Mouse (Mus musculus): ENCODE results near the gene Bbs4. TPM values are rescaled to one million over a fixed set of nuclear protein-coding genes. Genes with fewer than 3 reads are reported as not detected.

Gene Bbs4
- polyA plus RNA-seq (2021; fragmentation: Nextera tagmentation) = 47.6 and 52.7 TPM in 2 replicates
- long read RNA-seq, experiment 1, transcript Bbs4-201 (16 exons, 2,518 nt) = major isoform, 81 of 116 reads
- long read RNA-seq, experiment 1, partial matches to known transcripts = 16 of 116 reads
- long read RNA-seq, experiment 1, other reads (novel, unspliced or antisense) = 19 of 116 reads
- long read RNA-seq, experiment 2, transcript Bbs4-201 (16 exons, 2,518 nt) = major isoform, 437 of 525 reads
- long read RNA-seq, experiment 2, partial matches to known transcripts = 17 of 525 reads
- long read RNA-seq, experiment 2, other reads (novel, unspliced or antisense) = 71 of 525 reads

DNA sequence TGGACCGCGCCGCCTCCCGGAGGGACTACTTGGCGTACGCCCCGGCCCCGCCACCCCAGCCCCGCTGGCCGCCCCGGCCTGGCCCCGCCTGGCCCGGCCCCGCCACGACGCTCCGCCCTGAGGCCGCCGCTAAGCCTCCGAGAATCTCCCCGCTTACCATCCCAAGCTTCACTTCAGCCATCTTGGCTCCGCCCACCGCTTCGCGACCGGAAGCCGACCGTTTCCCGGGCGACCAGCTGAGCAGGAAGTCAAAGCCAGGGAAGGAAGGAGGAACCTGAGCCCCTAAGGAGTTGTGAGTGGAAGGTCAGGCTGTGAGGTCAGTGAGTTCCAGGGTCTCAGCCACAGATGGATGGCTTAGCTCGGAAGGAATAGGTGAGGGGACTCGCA, at the start of gene Bbs4:
Gene Bbs4 (minus strand): TSS at position 256 of the 387 bp plus-strand sequence.

DNA sequence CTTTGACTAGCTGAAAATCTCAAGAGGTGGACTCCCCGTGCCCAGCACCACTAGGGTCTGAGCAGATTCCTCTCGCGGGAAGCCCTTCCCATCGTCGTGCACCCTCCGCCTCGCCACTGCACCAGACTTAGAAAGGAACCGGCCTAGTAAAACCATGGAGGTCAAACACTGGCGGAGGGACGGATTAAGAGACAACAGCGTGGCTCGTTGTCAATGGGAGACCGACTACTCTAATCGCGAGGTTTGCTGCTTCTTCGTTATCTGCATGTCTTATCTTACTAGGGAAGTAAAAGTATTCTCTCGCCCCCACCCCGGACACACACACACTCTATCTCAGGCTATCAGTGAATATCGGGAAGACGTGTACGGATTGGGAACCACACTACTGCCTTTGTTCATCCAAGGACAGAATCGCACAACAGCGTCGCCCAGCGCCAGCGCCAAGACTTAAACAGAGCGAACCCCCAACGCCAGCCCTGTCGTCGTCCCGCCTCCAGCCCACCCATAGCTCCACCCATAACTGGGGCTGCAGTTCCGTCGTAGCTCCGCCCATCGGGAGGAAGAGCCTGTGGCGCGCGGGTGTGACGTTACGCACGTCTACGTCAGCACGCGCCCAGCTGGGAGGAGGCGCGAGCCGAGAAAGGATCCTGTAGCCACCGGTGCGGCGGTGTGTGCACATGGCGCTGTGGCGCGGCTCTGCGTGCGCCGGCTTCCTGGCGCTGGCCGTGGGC, 62.2 kb downstream of the Bbs4 start, which contains the start of gene Adpgk:
Gene Adpgk (plus strand): TSS at position 602 of the 731 bp plus-strand sequence.

Other genes with a start within 250 kb of the Bbs4 start
- 14.2 and 14.6 TPM in 2 replicates for gene Adpgk, start 62.0 kb downstream of the Bbs4 start, polyA plus RNA-seq (2021; fragmentation: Nextera tagmentation)
- gene Arih1, start 133.1 kb upstream of the Bbs4 start, polyA plus RNA-seq (2021; fragmentation: Nextera tagmentation) = 3.8 and 4.9 TPM in 2 replicates
- 61.5 and 64.8 TPM in 2 replicates for gene Hexa, start 186.0 kb upstream of the Bbs4 start, polyA plus RNA-seq (2021; fragmentation: Nextera tagmentation)
- 3.1 and 4.0 TPM in 2 replicates for gene Tmem202, start 186.3 kb upstream of the Bbs4 start, polyA plus RNA-seq (2021; fragmentation: Nextera tagmentation)
- gene Celf6, start 224.4 kb upstream of the Bbs4 start, polyA plus RNA-seq (2021; fragmentation: Nextera tagmentation) = 7.1 and 8.0 TPM in 2 replicates

Measured in layer of hippocampus, adult 6 months (tissue).